Mouse (Mus musculus) erythroblast, adult 5-6 weeks (primary cell): ENCODE results near the gene Ptprd. TPM values are rescaled to one million over a fixed set of nuclear protein-coding genes. Genes with fewer than 3 reads are reported as not detected.

Source experiments
- ATAC-seq: replicated peaks from 2 replicates; pipeline ENCODE4 v1.8.0; 2016; ENCODE audit warnings: moderate number of reproducible peaks, mild to moderate bottlenecking, moderate TSS enrichment, inconsistent platforms; ENCODE audit not compliant: poor library complexity, low FRiP score, severe bottlenecking
- total RNA-seq, 2 experiments: library from RNA; stranded (forward) in 1 of 2; stranded (reverse) in 1 of 2; fragments of 150-400 nt in 1 of 2; fragments of 200-764, 138-1000 nt in 1 of 2; gene quantifications; 2 replicates each; pipeline versions ENCODE4 v1.2.3 to v1.2.4; 2015 to 2017; ENCODE audit warnings: low replicate concordance in 2 of 2

The Ptprd gene
- total RNA-seq, 2 experiments from 2014 or later = not detected

DNA sequence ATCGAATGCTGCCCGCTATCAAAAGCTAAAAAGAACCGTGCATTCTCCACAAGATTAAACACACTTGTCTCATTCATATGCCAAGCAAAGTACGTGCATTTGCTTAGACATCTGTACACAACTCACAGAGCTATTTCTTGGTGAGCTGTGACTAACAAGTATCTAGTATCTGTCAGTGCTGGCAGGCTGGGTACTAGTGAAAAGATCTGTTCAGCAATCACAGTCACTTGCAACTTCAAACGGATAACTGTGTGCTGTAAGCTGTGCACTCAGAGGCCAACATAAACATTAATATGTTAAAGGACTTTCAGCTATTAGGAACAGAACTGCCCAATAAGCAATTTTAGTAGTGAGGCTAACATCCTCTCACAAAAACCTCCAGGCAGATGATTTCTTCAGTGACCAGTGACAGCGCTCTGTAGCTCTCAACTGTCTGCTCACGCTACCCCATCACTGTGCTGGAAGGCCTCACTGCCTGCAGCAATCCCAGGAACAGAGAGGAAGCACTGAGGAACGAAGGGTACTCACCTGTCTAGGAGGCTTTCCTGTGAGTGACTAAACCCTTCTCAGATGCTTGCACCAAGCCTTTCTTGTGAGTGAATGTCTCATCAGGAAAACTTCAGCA is 1918.9 kb downstream of the Ptprd start:
- no peak for ATAC-seq

DNA sequence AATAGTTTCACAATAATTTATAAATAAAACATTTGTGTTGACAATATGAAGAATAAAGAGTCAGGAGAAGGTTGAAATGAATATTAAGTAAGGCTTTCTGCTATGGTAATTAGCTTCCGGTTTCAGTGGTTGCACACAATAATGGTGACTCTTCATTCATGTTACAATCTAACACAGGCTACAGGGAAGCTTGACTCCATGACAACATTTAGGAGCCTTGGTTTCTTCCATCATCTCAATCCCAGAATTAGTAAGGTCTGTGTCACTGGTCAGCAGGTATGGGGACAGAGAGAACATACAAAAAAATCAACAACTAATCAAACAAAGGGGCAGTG is 1921.3 kb downstream of the Ptprd start:
- ATAC-seq = no peak

DNA sequence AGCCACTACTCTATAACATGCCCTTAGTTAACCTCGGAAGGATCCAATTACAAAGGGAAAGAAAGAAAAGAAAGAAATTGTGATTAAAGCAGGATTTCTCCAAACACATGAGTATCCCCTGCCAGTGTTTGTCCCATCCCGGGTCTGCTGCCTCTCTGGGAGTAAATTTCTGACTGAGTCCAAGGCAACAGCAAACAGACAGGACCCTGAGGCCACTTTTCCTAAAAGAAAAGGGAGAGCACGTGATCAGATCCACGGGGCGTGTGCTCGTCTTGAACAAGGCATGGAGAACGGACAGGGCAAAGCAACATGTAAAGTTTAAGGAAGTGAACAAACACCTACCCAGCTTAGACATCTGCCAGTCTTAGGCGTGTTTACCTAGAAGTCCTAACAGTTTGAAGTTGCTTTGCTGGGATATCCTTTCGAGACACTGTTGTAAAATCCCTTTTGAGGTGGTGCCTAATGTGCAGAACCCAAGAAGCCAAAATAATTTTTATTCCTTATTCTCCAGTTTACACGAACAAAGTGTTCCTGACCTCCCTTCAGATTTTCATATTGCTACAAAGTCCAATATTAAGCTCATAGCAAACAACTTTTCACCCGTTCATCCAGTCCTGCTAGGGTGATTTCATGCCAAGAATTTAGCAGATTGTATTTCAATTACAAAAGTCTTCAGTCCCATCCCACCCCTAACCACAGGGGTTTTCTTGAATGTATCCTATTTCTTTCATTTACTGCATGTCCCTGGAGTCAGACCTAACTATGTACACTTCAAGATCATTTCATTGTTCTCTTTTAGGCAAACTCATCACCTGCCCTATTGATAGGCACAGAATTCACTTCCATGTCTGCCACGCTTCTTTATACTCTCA is 1921.9 kb downstream of the Ptprd start:
- ATAC-seq = no peak

DNA sequence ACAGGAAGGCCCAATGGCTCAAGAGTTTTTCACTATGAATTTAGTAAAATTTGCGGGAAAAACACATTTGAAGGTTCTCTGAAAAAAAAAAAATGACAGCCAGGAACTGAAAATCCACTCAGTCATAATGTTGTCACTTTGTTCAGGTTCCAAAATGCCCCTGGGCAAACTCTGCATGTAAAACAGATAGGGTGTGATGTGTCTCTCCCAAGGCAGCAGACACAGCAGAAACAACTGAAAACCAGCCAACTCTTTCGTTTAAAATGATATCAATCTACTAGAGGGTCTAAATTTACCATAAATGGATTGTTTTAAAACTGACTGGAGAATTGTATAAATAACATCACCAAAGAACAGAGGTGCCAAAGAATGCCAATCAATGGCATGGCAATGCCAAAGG is 1925.7 kb downstream of the Ptprd start:
- no peak for ATAC-seq

DNA sequence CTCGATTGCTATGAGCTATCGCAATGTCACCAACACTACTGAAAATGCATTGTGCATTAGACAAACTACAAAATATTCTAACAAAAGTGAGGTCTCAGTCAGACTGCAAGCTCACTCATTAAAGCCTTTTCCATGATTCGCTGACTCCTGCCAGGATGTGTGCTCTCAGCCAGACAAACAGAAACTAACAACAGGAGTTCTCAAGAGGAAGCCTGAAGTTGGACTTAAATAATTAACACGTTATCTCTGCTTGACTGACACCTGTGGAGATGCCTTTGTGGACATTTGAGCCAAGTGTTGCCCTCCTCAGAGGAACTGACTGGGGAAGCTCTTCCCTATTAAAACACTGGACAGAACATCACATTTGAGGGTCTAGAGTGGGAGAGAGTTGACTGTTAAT is 1928.9 kb downstream of the Ptprd start:
- ATAC-seq = no peak

DNA sequence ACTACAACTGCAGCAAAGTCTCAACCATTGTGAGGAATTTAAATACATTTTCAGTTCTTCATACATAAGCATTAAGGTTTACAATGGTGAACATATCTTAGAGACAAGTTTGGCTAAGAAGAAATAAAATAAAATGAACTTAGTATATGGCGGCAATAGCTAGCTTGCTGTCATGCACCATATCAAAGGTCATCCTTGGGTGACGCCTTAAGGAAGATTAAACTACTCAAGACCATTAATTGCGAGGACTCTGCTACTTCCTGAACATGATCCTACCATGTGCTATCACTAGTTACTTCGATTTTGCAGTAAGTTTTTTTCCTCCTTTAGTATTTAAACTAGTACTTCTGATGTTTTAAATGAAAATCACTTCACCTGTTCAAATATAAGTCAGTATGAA is 1949.0 kb downstream of the Ptprd start:
- ATAC-seq = no peak

DNA sequence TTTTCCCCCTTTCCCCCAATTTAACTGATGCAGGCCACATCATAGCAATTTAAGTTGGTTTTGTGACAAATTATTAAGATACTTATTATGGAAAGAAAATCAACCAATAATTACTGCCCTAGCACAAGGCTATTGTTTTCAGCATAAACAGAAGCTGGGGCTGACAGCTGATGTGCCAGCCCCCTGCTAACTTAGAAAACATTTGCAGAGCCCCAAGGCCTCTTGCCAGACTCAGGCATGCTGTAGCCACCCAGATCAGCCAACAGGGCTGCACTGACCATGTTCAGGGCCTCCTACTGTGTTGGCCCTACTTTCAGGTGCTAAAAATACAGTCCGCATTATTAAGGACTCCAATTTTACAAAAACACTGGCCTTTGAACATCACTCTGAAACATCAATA is 1951.1 kb downstream of the Ptprd start:
- no peak for ATAC-seq

DNA sequence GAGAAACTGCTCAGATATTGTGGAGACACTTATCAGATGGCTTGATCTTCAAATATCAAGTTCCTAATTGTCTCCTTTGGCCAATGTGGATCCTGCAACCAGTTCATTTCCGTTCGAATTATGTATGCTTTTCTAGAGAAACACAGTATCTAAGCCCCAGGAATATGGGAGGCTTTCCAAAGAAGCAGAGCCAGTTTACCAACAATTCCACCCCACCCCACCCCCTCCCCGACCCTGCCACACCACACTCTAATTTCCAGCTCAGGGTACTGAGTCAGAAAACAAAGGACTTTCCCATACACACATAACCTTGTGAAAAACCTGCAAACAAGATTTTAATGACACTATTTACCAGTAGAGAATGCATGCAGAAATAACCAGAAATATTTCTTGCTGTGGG is 1951.5 kb downstream of the Ptprd start:
- ATAC-seq = no peak

DNA sequence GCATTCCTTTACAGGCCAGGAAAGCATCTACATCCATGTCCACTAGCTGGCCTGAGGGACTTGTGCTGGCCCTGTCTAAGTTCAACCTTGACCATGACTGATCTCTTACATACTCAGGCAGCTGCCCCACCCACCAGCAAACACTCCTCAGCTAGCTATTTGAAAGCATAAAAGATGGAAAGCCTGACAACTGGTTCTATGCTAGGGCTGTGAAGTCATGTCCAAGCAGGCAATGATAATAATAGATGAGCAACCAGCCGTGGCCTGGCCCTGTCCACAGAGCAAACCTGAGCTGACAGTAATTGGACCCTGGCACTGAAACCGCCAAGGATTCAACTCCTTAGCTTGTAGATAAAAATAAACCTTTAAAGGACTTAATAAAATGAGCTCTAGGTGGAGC is 1952.1 kb downstream of the Ptprd start:
- ATAC-seq = no peak

DNA sequence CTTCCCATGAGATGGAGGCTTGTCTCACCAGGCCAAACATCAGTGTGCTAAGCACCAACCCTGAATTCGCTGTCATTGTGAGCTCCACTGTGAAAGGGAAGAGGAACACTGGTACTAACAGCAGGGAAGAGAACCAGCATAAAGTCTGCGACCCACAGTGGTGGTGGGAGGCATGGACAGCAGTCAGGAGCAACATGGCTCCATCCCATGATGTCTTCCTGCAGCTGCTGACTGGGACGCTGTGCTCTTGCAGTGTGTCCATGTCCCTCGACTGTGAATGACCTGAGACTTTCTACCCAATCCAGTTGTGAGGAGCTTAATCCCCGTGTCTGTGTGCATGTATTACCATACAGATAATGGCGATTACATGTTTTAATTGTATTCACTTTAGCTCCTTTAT is 1967.4 kb downstream of the Ptprd start:
- no peak for ATAC-seq

DNA sequence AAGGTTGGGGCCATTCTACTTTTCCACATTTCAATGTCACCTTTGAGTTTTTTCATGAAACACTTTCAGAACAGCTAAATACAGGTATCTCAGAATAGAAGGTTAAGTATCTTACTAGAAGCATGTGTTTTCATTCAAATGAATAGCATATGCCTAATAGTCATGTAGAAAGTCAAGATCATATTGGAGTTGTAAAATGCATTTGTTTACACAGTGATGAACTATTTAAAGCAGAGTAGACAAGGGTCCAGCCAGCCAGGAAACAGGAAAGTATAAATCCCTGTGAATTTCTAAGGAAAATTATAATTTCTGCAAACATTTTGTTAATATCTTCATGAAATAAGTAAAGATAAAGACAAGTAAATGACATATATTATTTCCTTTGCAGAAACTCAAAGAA is 1970.2 kb downstream of the Ptprd start:
- no peak for ATAC-seq

DNA sequence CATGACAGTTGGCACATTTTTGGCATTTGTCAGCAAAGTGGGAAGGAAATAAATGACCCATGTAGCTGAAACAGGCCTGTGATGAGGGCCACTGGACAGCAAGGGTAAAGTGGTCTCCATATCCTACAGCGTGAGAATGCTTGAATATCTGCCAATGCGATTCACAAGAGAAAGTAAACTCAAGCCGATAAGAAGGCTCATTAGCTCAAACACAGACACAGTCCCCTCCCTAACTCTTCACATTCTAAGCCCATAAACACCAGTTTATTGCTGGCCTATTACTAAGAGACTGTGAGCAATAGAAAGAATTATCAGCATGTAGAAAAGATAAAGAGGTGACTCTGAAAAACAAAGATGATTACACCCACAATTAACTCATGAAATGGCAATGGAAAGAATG is 1970.6 kb downstream of the Ptprd start:
- no peak for ATAC-seq

DNA sequence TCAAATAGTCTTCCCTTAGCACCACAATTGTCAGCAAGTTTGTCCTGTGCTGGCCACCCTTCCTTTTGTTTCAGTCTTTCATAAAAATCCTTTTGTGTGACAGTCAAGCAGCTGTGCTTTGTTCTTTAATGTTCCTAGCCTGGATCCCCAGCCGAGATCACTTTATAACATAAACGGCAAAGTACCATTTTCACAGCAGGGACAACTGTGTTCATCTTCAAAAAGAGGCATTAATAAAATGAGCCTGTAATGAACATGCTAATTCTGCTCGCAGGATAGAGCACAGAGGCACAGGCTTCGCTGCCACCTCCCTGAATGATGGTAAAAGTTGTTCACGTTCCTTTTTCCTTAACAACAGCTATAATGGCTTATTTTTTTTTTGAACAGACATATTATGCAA is 1972.7 kb downstream of the Ptprd start:
- no peak for ATAC-seq

DNA sequence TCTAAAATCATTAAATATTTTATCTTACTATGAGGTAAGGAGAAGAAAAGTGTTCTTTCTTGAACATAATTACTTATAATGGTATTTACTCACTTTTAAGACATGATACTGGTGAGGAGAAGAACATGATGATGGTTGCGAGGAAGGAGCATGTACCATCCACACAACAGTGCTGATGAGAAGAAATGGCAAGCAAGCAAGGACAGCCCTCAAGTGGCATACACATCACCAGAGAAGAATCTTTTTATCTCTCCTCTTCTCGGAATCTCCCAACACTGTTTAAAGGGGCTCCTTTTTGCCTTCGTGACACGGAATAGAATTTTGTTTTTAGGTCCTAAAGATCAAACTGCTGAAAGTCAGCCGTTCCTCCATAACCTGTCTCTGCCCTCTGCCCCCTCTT is 1973.2 kb downstream of the Ptprd start:
- no peak for ATAC-seq

DNA sequence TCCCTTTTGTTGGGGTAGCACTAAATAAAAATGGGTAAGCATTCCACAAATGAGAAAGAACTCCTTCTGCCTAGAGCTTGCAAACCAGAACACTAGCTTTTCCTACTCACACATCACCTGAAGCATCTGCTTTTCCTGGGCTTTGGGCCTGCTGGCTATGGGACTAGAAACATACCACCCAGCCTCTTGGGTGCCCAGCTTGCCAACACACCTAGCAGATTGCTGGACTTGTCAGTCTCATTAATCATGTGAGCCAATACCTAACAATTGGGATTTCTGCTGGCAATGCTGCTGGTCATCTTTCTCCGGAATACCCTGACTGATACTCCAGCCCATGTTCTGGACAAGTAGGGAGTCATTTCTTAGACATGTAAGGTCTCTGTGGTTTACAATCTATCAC is 1973.9 kb downstream of the Ptprd start:
- no peak for ATAC-seq

DNA sequence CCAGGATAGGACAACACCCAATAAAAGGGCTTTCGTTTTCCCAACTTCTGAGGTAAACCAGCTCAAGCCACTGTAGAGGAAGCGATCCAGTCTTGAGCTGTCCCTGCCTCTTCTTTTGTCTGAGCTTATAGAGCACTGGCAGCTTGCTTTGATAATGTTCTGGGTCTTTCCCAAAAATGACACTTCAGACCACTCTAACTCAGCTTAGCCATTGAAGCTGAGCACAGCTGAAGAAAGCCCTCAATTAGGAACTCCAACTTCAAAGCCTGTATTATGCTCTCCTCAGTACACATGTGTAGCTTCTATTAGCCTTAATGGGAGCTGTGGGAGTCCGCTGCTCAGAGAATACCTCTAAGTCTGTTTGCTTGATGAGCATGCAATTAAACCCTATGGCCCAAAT is 1988.0 kb downstream of the Ptprd start:
- ATAC-seq = no peak

DNA sequence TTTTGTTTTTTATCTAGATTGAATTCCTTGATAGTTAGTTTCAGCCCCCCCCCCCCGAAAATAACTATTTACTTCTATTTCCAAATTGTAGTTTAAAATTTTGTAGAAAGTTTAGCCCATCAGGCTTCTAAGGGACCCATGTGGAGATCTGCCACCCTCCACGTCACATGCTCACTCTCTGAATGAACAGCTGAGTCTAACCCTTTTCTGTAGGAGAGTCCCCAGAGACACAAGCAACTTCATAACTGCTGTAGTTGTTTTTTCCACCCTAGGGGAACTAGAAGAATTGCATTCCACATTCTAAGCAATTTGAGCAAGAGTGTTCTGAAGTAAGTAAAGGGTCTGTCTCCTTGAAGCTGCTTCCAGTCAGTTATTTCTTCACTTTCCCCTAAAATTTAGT is 1989.2 kb downstream of the Ptprd start:
- no peak for ATAC-seq

DNA sequence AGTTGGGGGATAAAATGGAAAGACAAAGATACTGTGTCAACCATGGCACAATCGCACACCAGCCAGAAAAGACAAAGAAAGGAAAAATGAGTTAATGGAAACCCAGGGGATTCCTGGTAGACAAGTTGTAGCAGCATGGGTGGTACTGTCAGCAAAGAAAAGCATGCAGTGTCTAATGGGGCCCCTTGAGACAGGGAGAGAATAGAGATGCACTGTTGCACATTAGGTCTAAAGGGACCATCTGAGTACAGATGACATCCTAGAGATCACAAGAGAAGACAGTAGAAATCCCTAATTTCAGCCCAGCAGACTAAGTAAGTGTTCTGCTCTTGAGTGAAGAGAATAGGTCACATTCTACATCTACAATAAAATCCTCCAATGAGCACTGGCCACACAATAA is 1993.7 kb downstream of the Ptprd start:
- no peak for ATAC-seq

DNA sequence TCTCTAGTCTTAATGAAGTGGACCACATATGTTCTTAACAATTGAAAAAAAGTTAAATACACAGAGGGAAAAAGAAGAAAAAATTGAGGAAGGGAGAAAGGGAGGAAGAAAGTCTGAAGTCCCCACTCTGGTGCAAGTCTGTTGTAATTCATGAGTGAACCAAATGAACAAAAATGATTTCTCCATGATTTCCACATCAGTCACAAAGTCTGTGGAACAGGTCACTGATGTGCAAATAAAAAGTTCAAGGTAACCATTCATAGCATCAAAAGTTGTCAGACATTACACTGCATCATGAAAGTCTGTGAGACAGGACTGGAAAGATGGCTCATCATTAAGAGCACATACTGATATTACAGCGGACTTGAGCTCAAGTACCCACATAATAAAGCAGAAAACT is 1996.6 kb downstream of the Ptprd start:
- ATAC-seq = no peak

DNA sequence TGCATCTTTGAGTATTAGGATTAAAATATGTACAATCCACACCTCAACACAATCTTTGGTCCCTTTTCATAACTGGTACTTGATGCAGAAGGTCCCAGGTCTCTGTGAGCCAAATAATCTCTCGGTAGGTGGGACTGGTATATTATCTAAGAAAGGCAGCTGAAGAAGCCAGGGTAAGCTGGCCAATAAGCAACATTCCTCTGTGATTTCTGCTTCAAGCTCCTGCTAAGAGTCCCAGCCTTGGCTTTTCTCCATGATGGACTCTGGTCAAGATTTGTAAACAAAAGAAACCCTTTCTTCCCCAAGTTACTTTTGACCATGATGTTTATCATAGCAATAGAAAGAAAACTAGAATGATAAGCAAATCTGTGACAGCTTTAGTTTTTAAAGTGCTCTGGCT is 2012.4 kb downstream of the Ptprd start:
- ATAC-seq = no peak

DNA sequence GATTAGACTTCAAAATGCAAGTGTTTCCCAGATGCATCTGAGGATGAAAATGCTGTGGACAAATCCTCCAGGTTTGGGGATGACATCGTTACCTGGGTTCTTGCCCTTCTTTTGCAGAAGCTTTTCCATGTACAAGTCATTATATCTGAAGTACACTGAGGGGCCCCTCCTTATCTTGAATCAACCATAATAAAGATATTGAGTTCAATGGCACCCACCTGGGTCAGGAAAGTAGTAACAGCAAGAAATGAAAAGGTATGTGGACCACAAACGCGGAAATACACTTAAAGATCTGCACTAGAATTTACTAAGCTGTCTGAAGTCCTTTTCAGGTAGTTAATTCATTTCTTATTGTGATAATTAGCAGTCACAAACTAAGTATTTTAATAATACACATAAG is 2017.0 kb downstream of the Ptprd start:
- no peak for ATAC-seq

DNA sequence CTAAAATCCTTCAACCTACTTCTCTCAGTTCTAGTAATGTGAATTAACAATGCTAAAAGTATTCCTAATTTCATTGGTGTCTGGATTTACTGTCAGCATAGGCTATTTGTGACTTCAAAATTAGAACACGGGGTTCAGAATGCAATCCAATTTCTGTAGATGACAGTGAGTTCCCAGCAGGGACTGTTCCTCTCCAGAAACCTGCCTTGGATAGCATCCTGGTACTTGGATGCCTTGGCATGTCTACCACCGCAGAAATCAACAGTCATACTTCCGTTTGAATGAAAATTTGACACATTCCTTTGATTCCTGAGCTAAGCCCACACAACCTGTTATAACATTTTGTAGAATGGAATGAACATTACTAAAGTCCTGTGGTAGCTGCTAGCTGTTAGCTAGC is 2018.3 kb downstream of the Ptprd start:
- no peak for ATAC-seq
